Mouse (Mus musculus) ES-E14 (cell line): ENCODE data around the gene 1700030K09Rik. TPM values are rescaled to one million over a fixed set of nuclear protein-coding genes. Genes with fewer than 3 reads are reported as not detected.

Source experiments
- DNase-seq: peaks from one replicate; pipeline ENCODE4 v3.0.0-alpha.2; 2013; ENCODE audit warnings: low read depth, low spot score
- H3K27ac ChIP-seq: 2 replicates; pipeline ENCODE4 v1.5.1; 2012; ENCODE audit warnings: low read depth, mild to moderate bottlenecking, low read length, moderate library complexity, mixed read lengths; ENCODE audit not compliant: poor library complexity, insufficient read depth, severe bottlenecking
- H3K36me3 ChIP-seq: 2 replicates; pipeline ENCODE4 v1.6.1; 2012; ENCODE audit warnings: mild to moderate bottlenecking, low read length, moderate library complexity, mixed read lengths; ENCODE audit not compliant: control insufficient read depth, poor library complexity, insufficient read depth, severe bottlenecking
- H3K4me1 ChIP-seq, 2 experiments: fragments of 150-350 bp in 1 of 2; sonication (generic) in 1 of 2; 2 replicates each; pipeline ENCODE4 v1.6.1; 2012; ENCODE audit warnings: low read length in 2 of 2, mild to moderate bottlenecking in 1 of 2, mixed read lengths in 1 of 2; ENCODE audit not compliant: control insufficient read depth in 2 of 2, insufficient read depth in 2 of 2, poor library complexity in 1 of 2
- H3K4me3 ChIP-seq, 2 experiments: fragments of 150-350 bp in 1 of 2; sonication (generic) in 1 of 2; 2 replicates each; pipeline ENCODE4 v1.5.1; 2012; ENCODE audit warnings: low read length in 2 of 2, low read depth in 1 of 2, mild to moderate bottlenecking in 1 of 2, mixed read lengths in 1 of 2; ENCODE audit not compliant: insufficient read depth in 1 of 2, poor library complexity in 1 of 2, severe bottlenecking in 1 of 2
- H3K9ac ChIP-seq: 2 replicates; pipeline ENCODE4 v1.6.1; 2012; ENCODE audit warnings: low read depth, mild to moderate bottlenecking, low read length, mixed read lengths; ENCODE audit not compliant: poor library complexity, insufficient read depth, severe bottlenecking
- H3K9me3 ChIP-seq: fragments of 150-350 bp; sonication (generic); 2 replicates; pipeline ENCODE4 v1.6.1; 2012; ENCODE audit warnings: low read depth, mild to moderate bottlenecking, low read length; ENCODE audit not compliant: control insufficient read depth, insufficient read depth
- CHD2 ChIP-seq: IDR thresholded peaks from 2 replicates; pipeline ENCODE4 v1.6.1; 2014; ENCODE audit warnings: mild to moderate bottlenecking, low read depth, low read length, inconsistent platforms
- HCFC1 ChIP-seq: IDR thresholded peaks from 2 replicates; pipeline ENCODE4 v1.6.1; 2012; ENCODE audit warnings: low read length, inconsistent platforms, borderline replicate concordance; ENCODE audit not compliant: insufficient read depth
- MAFK ChIP-seq: IDR thresholded peaks from 2 replicates; pipeline ENCODE4 v1.6.1; 2014; ENCODE audit warnings: mild to moderate bottlenecking, low read depth, low read length, inconsistent platforms; ENCODE audit not compliant: insufficient read depth
- ZC3H11A ChIP-seq: IDR thresholded peaks from 2 replicates; pipeline ENCODE4 v1.6.1; 2012; ENCODE audit warnings: low read depth, mild to moderate bottlenecking, inconsistent platforms, low read length, borderline replicate concordance
- ZNF384 ChIP-seq: IDR thresholded peaks from 2 replicates; pipeline ENCODE4 v1.6.1; 2012; ENCODE audit warnings: low read depth, low read length, inconsistent platforms
- in situ Hi-C, 2 experiments: fragments of 600-800 bp; cut with MboI; formaldehyde crosslinking; loops; one replicate each; pipeline ENCODE4 v1.15.1; 2025; ENCODE audit warnings: low sequenced_read_pairs in 2 of 2, inconsistent platforms in 1 of 2; ENCODE audit not compliant: unreplicated experiment in 2 of 2
- total RNA-seq: library from RNA; depleted of rRNA; stranded (reverse); fragments of 300-350 nt; gene quantifications from 2 replicates; pipeline ENCODE4 v1.2.3, GENCODE M21; 2012

Gene 1700030K09Rik
- total RNA-seq, 1 experiment: 9.0 TPM

DNA sequence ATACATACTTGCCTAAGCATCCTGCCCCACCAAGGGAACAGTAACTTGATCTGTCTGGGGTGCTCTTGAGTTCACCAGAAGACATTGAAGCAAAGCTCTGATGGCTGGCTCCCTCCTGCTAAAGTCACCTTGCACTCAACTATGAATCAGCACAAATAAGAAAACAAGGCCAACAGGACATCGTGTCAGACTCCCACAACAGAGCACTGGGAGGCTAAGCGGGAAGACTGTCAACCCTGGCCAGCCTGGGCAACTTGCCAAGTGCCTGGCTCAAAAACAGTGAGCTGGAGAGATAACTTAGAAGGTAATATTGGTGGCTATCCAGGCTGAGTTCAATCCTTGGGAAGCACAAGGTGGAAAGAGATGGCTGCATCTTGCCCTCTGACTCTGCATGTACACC, 8.7 kb upstream of the 1700030K09Rik start:
- in situ Hi-C loops: no loop called here
- no peak overlapping the region for H3K9ac ChIP-seq
- TF ChIP-seq HCFC1 (no peak), ZNF384 (no peak), MAFK (no peak), CHD2 (no peak), ZC3H11A (no peak)

DNA sequence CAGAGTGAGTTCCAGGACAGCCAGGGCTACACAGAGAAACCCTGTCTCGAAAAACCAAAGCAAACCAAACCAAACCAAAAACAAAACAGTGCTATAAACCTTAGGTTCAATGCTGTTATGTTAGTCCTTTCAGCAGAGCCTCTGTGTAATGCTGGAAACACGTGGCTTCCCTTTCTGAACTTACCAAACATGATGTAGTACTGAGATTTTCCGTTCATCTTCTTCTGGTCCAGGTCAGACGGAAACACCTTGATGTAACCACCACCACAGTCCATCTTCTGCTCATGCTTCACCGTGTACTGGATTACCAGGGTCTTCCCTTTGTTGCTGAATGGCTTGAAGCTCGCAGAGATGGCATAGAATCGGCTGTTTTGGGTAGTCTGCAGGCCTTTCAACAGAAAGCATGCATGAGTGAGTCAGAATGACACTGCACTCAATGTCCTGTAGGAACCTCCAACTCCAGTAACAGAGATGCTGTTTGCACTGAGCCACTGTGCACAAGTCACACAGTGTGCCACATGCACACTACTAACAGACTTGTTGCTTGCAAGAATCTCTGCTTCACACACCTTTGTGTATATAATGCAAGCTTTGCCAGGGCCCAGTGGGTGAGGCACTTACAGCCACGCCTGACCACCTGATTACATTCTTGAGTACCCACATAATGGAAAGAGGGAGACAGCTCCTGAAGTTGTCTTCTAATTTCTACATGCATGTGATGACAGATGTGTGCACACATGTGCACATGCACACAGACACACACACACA, 5.2 kb upstream of the 1700030K09Rik start:
- TF ChIP-seq ZNF384 (no peak), CHD2 (no peak), ZC3H11A (no peak), HCFC1 (no peak), MAFK (no peak)
- in situ Hi-C loops: no loop called here

More for the DNA sequence above, 8.7 kb upstream of the 1700030K09Rik start:
- H3K9me3 ChIP-seq: no peaks in the 10 kb centered on the region
- H3K27ac ChIP-seq: no peak overlapping the region
- peaks cover 2 to 5% of the 10 kb centered on the region in 2 experiments; a peak in 2 of 4 replicates for H3K4me1 ChIP-seq
- no peak for DNase-seq
- no peaks in the 10 kb centered on the region for H3K36me3 ChIP-seq
- no peak overlapping the region for H3K4me3 ChIP-seq

DNA sequence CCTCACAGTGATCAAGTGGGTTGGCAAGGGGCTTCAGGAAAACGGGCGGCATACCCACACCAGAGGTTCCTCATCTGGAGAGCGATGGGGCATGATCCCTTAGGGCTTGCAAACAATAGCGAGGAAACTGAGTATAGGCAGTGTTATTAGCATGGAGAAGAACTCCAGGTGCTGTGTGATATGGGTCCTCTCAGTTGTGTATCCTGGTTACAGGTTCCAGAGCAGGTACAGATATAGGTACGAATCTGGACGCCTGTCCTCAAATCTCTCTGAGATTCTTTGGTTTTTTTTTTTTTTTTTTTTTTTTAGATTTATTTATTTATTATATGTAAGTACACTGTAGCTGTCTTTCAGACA, 292 bp downstream of the 1700030K09Rik start:
- peak overlapping the region; percentile 71 to 87 for H3K4me3 ChIP-seq
- H3K9ac ChIP-seq: peak overlapping the region; percentile 85
- H3K9me3 ChIP-seq: no peaks in the 10 kb centered on the region
- no peak for TF ChIP-seq CHD2
- no peak for TF ChIP-seq HCFC1
- no peak for TF ChIP-seq ZNF384
- no peak for TF ChIP-seq ZC3H11A
- TF ChIP-seq MAFK: no peak
- H3K4me1 ChIP-seq: no peaks in the 10 kb centered on the region; a peak in 1 of 4 replicates
- no peak overlapping the region for H3K27ac ChIP-seq
- in situ Hi-C loops: no loop called here
- DNase-seq: no peak
- 0 out of 2 replicates have a peak, but pooled peaks cover 3% of the 10 kb centered on the region for H3K36me3 ChIP-seq

More for the DNA sequence above, 5.2 kb upstream of the 1700030K09Rik start:
- H3K36me3 ChIP-seq: no peaks in the 10 kb centered on the region
- no peaks in the 10 kb centered on the region for H3K9me3 ChIP-seq
- H3K4me3 ChIP-seq: no peak overlapping the region
- H3K27ac ChIP-seq: no peak overlapping the region
- H3K4me1 ChIP-seq: peaks cover 2 to 5% of the 10 kb centered on the region in 2 experiments; a peak in 2 of 4 replicates
- no peak for DNase-seq
- no peak overlapping the region for H3K9ac ChIP-seq

DNA sequence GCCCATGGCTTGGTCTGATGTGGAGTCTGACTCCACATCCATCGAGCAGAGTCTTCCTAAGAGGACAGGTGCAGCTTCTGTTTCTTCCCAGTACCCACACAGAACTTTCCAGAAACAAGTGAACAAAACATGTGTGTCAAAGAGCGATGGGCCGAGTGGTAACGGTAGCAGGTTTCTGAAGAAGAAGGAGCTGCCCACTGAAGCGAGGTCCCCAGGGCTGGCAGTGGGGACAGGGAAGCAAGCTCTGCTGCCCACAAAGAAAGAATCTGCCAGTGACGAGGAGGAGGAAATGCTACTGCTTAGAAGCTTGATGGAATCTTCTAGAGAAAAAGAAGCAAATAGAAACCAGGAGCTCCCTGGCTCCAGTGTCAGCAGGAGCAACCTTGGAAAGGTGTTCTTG, 1.4 kb downstream of the 1700030K09Rik start:
- no peak for TF ChIP-seq ZC3H11A
- TF ChIP-seq HCFC1: no peak
- TF ChIP-seq ZNF384: no peak
- no peak for TF ChIP-seq MAFK
- TF ChIP-seq CHD2: no peak
- Histone ChIP-seq H3K9ac (no peak overlapping the region), H3K4me3 (no peak overlapping the region), H3K4me1 (no peaks in the 10 kb centered on the region; a peak in 1 of 4 replicates), H3K27ac (no peak overlapping the region), H3K36me3 (peaks cover 10% of the 10 kb centered on the region), H3K9me3 (no peaks in the 10 kb centered on the region)
- in situ Hi-C loops: no loop called here
- no peak for DNase-seq

DNA sequence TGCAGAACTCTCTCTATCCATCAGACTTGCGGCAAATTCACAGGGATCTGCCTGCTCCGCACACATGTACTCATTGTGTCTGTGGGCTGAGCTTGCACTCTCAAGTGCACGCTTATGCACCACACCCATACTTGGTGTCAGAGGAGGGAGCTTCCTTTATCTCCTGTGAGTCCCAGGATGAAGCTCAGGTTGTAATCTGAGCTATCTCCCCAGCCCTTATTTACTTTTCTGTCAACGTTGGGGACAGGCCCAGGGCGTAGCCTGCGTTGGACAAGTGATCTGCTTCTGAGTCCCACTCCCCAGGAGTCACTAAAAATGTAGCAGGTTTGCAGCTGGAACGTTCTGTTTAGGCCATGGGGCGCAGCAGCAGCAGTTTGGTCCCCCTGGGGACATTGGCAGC, 7.8 kb downstream of the 1700030K09Rik start:
- H3K36me3 ChIP-seq: peaks cover 20% of the 10 kb centered on the region
- in situ Hi-C loops: no loop called here

More for the DNA sequence above, 7.8 kb downstream of the 1700030K09Rik start:
- no peak for DNase-seq
- H3K27ac ChIP-seq: no peak overlapping the region
- H3K9ac ChIP-seq: no peak overlapping the region
- no peak for TF ChIP-seq HCFC1
- TF ChIP-seq ZC3H11A: no peak
- TF ChIP-seq CHD2: no peak
- TF ChIP-seq MAFK: no peak
- TF ChIP-seq ZNF384: no peak
- H3K4me1 ChIP-seq: no peaks in the 10 kb centered on the region
- no peaks in the 10 kb centered on the region for H3K9me3 ChIP-seq
- no peak overlapping the region for H3K4me3 ChIP-seq
